ENCODE assay signal across 22 mouse cellular contexts in genomic region chr14:121596631-121597030, GRCm38 (mm10).
DNase-seq lines count a peak whose midpoint lies in the region; ATAC-seq lines count a peak whose summit lies in the region.
"Had no signal": no experiment of that assay in that cellular context is flagged by ENCODE, and none has a peak within 500 bp of the region (broad histone marks: within the 10 kb centered on the region; RNA-seq: fewer than 3 reads in every experiment).

No protein-coding gene starts in this region.

- H3K4me3 ChIP-seq in kidney, embryonic 16.5 days (ENCODE audit: low read length) = no peak overlapping the region
- H3K4me3 ChIP-seq: forebrain, embryonic 12.5 days; heart, embryonic 12.5 days; hindbrain, embryonic 13.5 days; limb, embryonic 12.5 days; liver, embryonic 12.5 days; megakaryocyte, embryonic 14.5 days; midbrain, embryonic 15.5 days; myocyte; stomach, embryonic 15.5 days had no signal

- H3K4me2 ChIP-seq in kidney, embryonic 16.5 days (replicated peaks; ENCODE audit: low read depth, low read length) = no peak overlapping the region
- H3K4me2 ChIP-seq: forebrain, embryonic 12.5 days; heart, embryonic 12.5 days; hindbrain, embryonic 13.5 days; limb, embryonic 12.5 days; liver, embryonic 12.5 days; midbrain, embryonic 15.5 days; stomach, embryonic 15.5 days had no signal

- peaks cover 14% of the 10 kb centered on the region for H3K4me1 ChIP-seq in kidney, embryonic 16.5 days (ENCODE audit: insufficient read depth, low read length)
- H3K4me1 ChIP-seq: megakaryocyte, embryonic 14.5 days; midbrain, embryonic 15.5 days; stomach, embryonic 15.5 days had no signal

- no peak overlapping the region for H3K9ac ChIP-seq in kidney, embryonic 16.5 days (replicated peaks; ENCODE audit: low read length)
- H3K9ac ChIP-seq: forebrain, embryonic 12.5 days; heart, embryonic 12.5 days; hindbrain, embryonic 13.5 days; limb, embryonic 12.5 days; liver, embryonic 12.5 days; midbrain, embryonic 15.5 days; stomach, embryonic 15.5 days had no signal

- DNase-seq in frontal cortex, adult 2 months (ENCODE audit: extremely low spot score in 1 of 2, low spot score in 1 of 2) = peak; percentile 58 to 69
- no peak for DNase-seq in frontal cortex, postnatal 14 days (ENCODE audit: low spot score in 2 of 2)
- no peak for DNase-seq in kidney, postnatal 36 days
- peak; percentile 52 to 72 for DNase-seq in right cerebral cortex, postnatal 10 days (ENCODE audit: low spot score in 2 of 2)
- no peak for DNase-seq in right cerebral cortex, postnatal 4 days
- no peak for DNase-seq in urinary bladder, postnatal 14 days (ENCODE audit: low spot score)
- DNase-seq: adrenal gland, adult 2 months; heart, adult 11 months; lung, adult 2 months; right cerebral cortex, postnatal 25 days; thymus, adult 2 months had no signal

- no peak overlapping the region for H3K27ac ChIP-seq in kidney, embryonic 16.5 days (ENCODE audit: low read length)
- H3K27ac ChIP-seq: forebrain, embryonic 12.5 days; hindbrain, embryonic 13.5 days; limb, embryonic 12.5 days; liver, embryonic 12.5 days; midbrain, embryonic 15.5 days; stomach, embryonic 15.5 days had no signal

- no peaks in the 10 kb centered on the region for H3K9me3 ChIP-seq in kidney, embryonic 16.5 days (ENCODE audit: low read length)
- H3K9me3 ChIP-seq: forebrain, embryonic 12.5 days; heart, embryonic 12.5 days; hindbrain, embryonic 13.5 days; limb, embryonic 12.5 days; liver, embryonic 12.5 days; megakaryocyte, embryonic 14.5 days; midbrain, embryonic 15.5 days; stomach, embryonic 15.5 days had no signal

- no peaks in the 10 kb centered on the region for H3K27me3 ChIP-seq in kidney, embryonic 16.5 days (ENCODE audit: insufficient read depth, low read length)
- H3K27me3 ChIP-seq: forebrain, embryonic 12.5 days; heart, embryonic 12.5 days; hindbrain, embryonic 13.5 days; limb, embryonic 12.5 days; liver, embryonic 12.5 days; midbrain, embryonic 15.5 days; stomach, embryonic 15.5 days had no signal

- ATAC-seq in kidney, embryonic 16.5 days (ENCODE audit: low FRiP score, low TSS enrichment) = peak; percentile 39
- ATAC-seq: inflammation-experienced regulatory T-cells, adult 6 months; liver, embryonic 12.5 days; midbrain, embryonic 15.5 days had no signal

- no peaks in the 10 kb centered on the region for H3K36me3 ChIP-seq in kidney, embryonic 16.5 days (ENCODE audit: insufficient read depth, low read length)
- H3K36me3 ChIP-seq: forebrain, embryonic 12.5 days; heart, embryonic 12.5 days; limb, embryonic 12.5 days; liver, embryonic 12.5 days; midbrain, embryonic 15.5 days had no signal

- WGBS in kidney, embryonic 16.5 days = 57% methylated on average over 9 of the region's 9 CpGs

Comparison
In these comparisons a context has a peak if more than half of its experiments do, and no peak if none do; other contexts are left out.
1. DNase-seq: peak in frontal cortex, adult 2 months (2 of 2) and right cerebral cortex, postnatal 10 days (2 of 2); none in frontal cortex, postnatal 14 days (0 of 2), kidney, postnatal 36 days (0 of 2), right cerebral cortex, postnatal 4 days (single experiment) and urinary bladder, postnatal 14 days (single experiment).